Mouse (Mus musculus): ENCODE results near the gene Trip10. TPM values are rescaled to one million over a fixed set of nuclear protein-coding genes. Genes with fewer than 3 reads are reported as not detected.

Gene Trip10
- 9.3 TPM in 2 replicates for polyA plus RNA-seq (2015; fragmentation: Nextera tagmentation; extraction: Ambion mirVana)

GRCm38 (mm10) chr17:57249186-57250181, at the start of gene Trip10:
Gene Trip10, plus strand, starts transcription at chr17:57249455.
- Histone ChIP-seq H3K4me2 (ENCODE audit: low read depth, low read length) (peak within 1 kb of the TSS; percentile 98), H3K9ac (replicated peaks) (peak within 1 kb of the TSS; percentile 76), H3K36me3 (replicated peaks; ENCODE audit: insufficient read depth, low read length) (peaks cover 9% of the 10 kb centered on the region; the same call in 1 of the 2 replicates), H3K9me3 (ENCODE audit: low read length) (no peaks in the 10 kb centered on the region), H3K4me3 (ENCODE audit: low read depth, low read length) (peak within 1 kb of the TSS; percentile 90), H3K27me3 (ENCODE audit: insufficient read depth, low read length) (no peaks in the 10 kb centered on the region), H3K27ac (ENCODE audit: low read depth) (peak within 1 kb of the TSS; percentile 86), H3K4me1 (ENCODE audit: insufficient read depth) (peaks cover 29% of the 10 kb centered on the region)
- under 1% methylated on average over 49 of the region's 52 CpGs for WGBS (ENCODE audit: insufficient replicate concordance)
- peak; percentile 96 for DNase-seq
- peak; percentile 53 for ATAC-seq
- TF ChIP-seq EP300 (IDR thresholded peaks at IDR 0.05; ENCODE audit: low read depth) (no peak), CTCF (IDR thresholded peaks at IDR 0.05; ENCODE audit: low read depth) (peak; percentile 53)

- 54% methylated on average over 10 of the region's 10 CpGs for WGBS (ENCODE audit: insufficient replicate concordance)
- Histone ChIP-seq H3K9ac (replicated peaks) (no peak overlapping the region), H3K4me3 (ENCODE audit: low read depth, low read length) (no peak overlapping the region), H3K4me2 (ENCODE audit: low read depth, low read length) (no peak overlapping the region), H3K36me3 (replicated peaks; ENCODE audit: insufficient read depth, low read length) (peaks cover 26% of the 10 kb centered on the region), H3K4me1 (ENCODE audit: insufficient read depth) (peaks cover 17% of the 10 kb centered on the region), H3K27me3 (ENCODE audit: insufficient read depth, low read length) (no peaks in the 10 kb centered on the region), H3K9me3 (ENCODE audit: low read length) (no peaks in the 10 kb centered on the region), H3K27ac (ENCODE audit: low read depth) (peak overlapping the region; percentile 46)
- DNase-seq, result no peak
- peak; percentile 75 for ATAC-seq
- TF ChIP-seq CTCF (IDR thresholded peaks at IDR 0.05; ENCODE audit: low read depth), result no peak
- peak; percentile 39; the same call in 1 of the 2 replicates for TF ChIP-seq EP300 (IDR thresholded peaks at IDR 0.05; ENCODE audit: low read depth)
Measured at GRCm38 (mm10) chr17:57201841-57202724, 47.2 kb upstream of the Trip10 start.

GRCm38 (mm10) chr17:57207938-57208337, 41.3 kb upstream of the Trip10 start:
- no peak overlapping the region for H3K4me3 ChIP-seq (ENCODE audit: low read depth, low read length)
- no peak for ATAC-seq
- H3K4me1 ChIP-seq (ENCODE audit: insufficient read depth), result peaks cover 12% of the 10 kb centered on the region
- no peak overlapping the region for H3K27ac ChIP-seq (ENCODE audit: low read depth)
- H3K9me3 ChIP-seq (ENCODE audit: low read length), result no peaks in the 10 kb centered on the region
- H3K27me3 ChIP-seq (ENCODE audit: insufficient read depth, low read length), result no peaks in the 10 kb centered on the region
- peaks cover 64% of the 10 kb centered on the region for H3K36me3 ChIP-seq (replicated peaks; ENCODE audit: insufficient read depth, low read length)
- no peak for TF ChIP-seq CTCF (IDR thresholded peaks at IDR 0.05; ENCODE audit: low read depth)
- no peak for TF ChIP-seq EP300 (IDR thresholded peaks at IDR 0.05; ENCODE audit: low read depth)
- 72% methylated on average over 3 of the region's 3 CpGs for WGBS (ENCODE audit: insufficient replicate concordance)
- no peak overlapping the region for H3K4me2 ChIP-seq (ENCODE audit: low read depth, low read length)
- no peak for DNase-seq
- no peak overlapping the region for H3K9ac ChIP-seq (replicated peaks)

- TF ChIP-seq CTCF (IDR thresholded peaks at IDR 0.05; ENCODE audit: low read depth) (peak; percentile 43), EP300 (IDR thresholded peaks at IDR 0.05; ENCODE audit: low read depth) (no peak)
- 34% methylated on average over 4 of the region's 4 CpGs for WGBS (ENCODE audit: insufficient replicate concordance)
- H3K36me3 ChIP-seq (replicated peaks; ENCODE audit: insufficient read depth, low read length), result peaks cover 73% of the 10 kb centered on the region
- DNase-seq, result no peak
- no peaks in the 10 kb centered on the region for H3K9me3 ChIP-seq (ENCODE audit: low read length)
- H3K27me3 ChIP-seq (ENCODE audit: insufficient read depth, low read length), result no peaks in the 10 kb centered on the region
- ATAC-seq, result no peak
- no peak overlapping the region for H3K27ac ChIP-seq (ENCODE audit: low read depth)
- no peak overlapping the region for H3K4me3 ChIP-seq (ENCODE audit: low read depth, low read length)
- H3K9ac ChIP-seq (replicated peaks), result no peak overlapping the region
- H3K4me2 ChIP-seq (ENCODE audit: low read depth, low read length), result no peak overlapping the region
- H3K4me1 ChIP-seq (ENCODE audit: insufficient read depth), result peaks cover 6% of the 10 kb centered on the region; the same call in 1 of the 2 replicates
Measured at GRCm38 (mm10) chr17:57209330-57209729, 39.9 kb upstream of the Trip10 start.

DNA sequence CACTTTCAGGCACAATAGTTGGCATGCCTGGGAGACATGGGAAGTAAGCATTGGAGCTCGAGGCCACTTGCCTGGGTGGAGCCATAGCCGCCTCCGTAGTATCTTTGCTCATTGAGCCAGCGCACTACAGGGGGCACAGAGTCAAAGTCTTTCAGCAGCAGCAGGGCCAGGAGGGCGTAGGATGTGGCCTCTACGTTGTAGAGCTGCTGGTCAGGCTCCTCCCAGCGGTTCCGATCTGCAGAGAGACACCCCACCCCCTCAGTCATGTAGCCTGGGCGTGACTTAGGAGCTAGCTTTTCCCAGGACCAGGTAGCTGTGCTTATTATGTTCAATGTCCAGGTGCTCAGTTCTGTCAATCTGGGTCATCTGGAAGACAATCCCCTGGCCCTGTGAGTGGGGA, 37.8 kb upstream of the Trip10 start:
- no peak overlapping the region for H3K9ac ChIP-seq (replicated peaks)
- no peak overlapping the region for H3K4me2 ChIP-seq (ENCODE audit: low read depth, low read length)
- ATAC-seq (peak; percentile 33), DNase-seq (peak; percentile 17)
- H3K36me3 ChIP-seq (replicated peaks; ENCODE audit: insufficient read depth, low read length), result peaks cover 72% of the 10 kb centered on the region
- 61% methylated on average over 9 of the region's 9 CpGs for WGBS (ENCODE audit: insufficient replicate concordance)
- no peaks in the 10 kb centered on the region for H3K9me3 ChIP-seq (ENCODE audit: low read length)
- H3K27me3 ChIP-seq (ENCODE audit: insufficient read depth, low read length), result no peaks in the 10 kb centered on the region
- no peak overlapping the region for H3K4me3 ChIP-seq (ENCODE audit: low read depth, low read length)
- 0 out of 2 replicates have a peak, but pooled peaks cover 2% of the 10 kb centered on the region for H3K4me1 ChIP-seq (ENCODE audit: insufficient read depth)
- no peak for TF ChIP-seq CTCF (IDR thresholded peaks at IDR 0.05; ENCODE audit: low read depth)
- no peak for TF ChIP-seq EP300 (IDR thresholded peaks at IDR 0.05; ENCODE audit: low read depth)
- no peak overlapping the region for H3K27ac ChIP-seq (ENCODE audit: low read depth)
